8 mouse cellular contexts compared by ENCODE assay signal in genomic region chr4:139191605-139192498, GRCm38 (mm10). TPM values are rescaled to one million over a fixed set of nuclear protein-coding genes. Genes with fewer than 3 reads are reported as not detected.
DNase-seq lines count a peak whose midpoint lies in the region; ATAC-seq and TF ChIP-seq lines count a peak whose summit lies in the region.

No protein-coding gene starts in this region.

- DNase-seq in left cerebral cortex, adult 2 months (ENCODE audit: extremely low spot score in 1 of 2, low spot score in 2 of 2) = no peak
- DNase-seq in left cerebral cortex, postnatal 36 days (ENCODE audit: low spot score in 2 of 2) = no peak
- DNase-seq in embryonic facial prominence, embryonic 10.5 days (ENCODE audit: low spot score) = no peak
- DNase-seq in right cerebral cortex, postnatal 36 days (ENCODE audit: low spot score in 2 of 2) = no peak
- DNase-seq in embryo, embryonic 9.5 days (ENCODE audit: extremely low spot score) = no peak
- DNase-seq in gastrocnemius, postnatal 14 days = no peak

- no peaks in the 10 kb centered on the region for H3K9me3 ChIP-seq in embryonic facial prominence, embryonic 10.5 days
- no peaks in the 10 kb centered on the region for H3K9me3 ChIP-seq in intestine, postnatal 0 days (ENCODE audit: control insufficient read depth)
- H3K9me3 ChIP-seq in neural tube, embryonic 13.5 days = no peaks in the 10 kb centered on the region

- peak overlapping the region; percentile 96 for H3K9ac ChIP-seq in intestine, postnatal 0 days (ENCODE audit: low read depth, low read length)
- H3K9ac ChIP-seq in neural tube, embryonic 13.5 days = peak overlapping the region; percentile 85

- H3K36me3 ChIP-seq in embryonic facial prominence, embryonic 10.5 days (replicated peaks) = peaks cover 14% of the 10 kb centered on the region
- no peaks in the 10 kb centered on the region for H3K36me3 ChIP-seq in intestine, postnatal 0 days (ENCODE audit: control insufficient read depth, insufficient read depth)
- no peaks in the 10 kb centered on the region for H3K36me3 ChIP-seq in neural tube, embryonic 13.5 days

- peak; percentile 75 for ATAC-seq in intestine, postnatal 0 days
- ATAC-seq in neural tube, embryonic 13.5 days (ENCODE audit: low read depth) = no peak; the same call in 1 of the 2 replicates

- H3K27ac ChIP-seq in left cerebral cortex, adult 2 months = peak overlapping the region; percentile 96
- H3K27ac ChIP-seq in embryonic facial prominence, embryonic 10.5 days (replicated peaks) = peak overlapping the region; percentile 97
- H3K27ac ChIP-seq in intestine, postnatal 0 days (ENCODE audit: low read depth, low read length) = peak overlapping the region; percentile 97
- H3K27ac ChIP-seq in neural tube, embryonic 13.5 days (replicated peaks) = peak overlapping the region; percentile 93

- peaks cover 50% of the 10 kb centered on the region for H3K4me1 ChIP-seq in embryonic facial prominence, embryonic 10.5 days
- H3K4me1 ChIP-seq in intestine, postnatal 0 days (replicated peaks; ENCODE audit: control insufficient read depth, insufficient read depth, low read length) = peaks cover 3% of the 10 kb centered on the region
- peaks cover 53% of the 10 kb centered on the region for H3K4me1 ChIP-seq in neural tube, embryonic 13.5 days (replicated peaks)

- H3K4me2 ChIP-seq in intestine, postnatal 0 days (replicated peaks; ENCODE audit: low read depth) = peak overlapping the region; percentile 81
- peak overlapping the region; percentile 72 for H3K4me2 ChIP-seq in neural tube, embryonic 13.5 days

- no peaks in the 10 kb centered on the region for H3K27me3 ChIP-seq in embryonic facial prominence, embryonic 10.5 days (replicated peaks; ENCODE audit: low read depth, poor library complexity, severe bottlenecking)
- no peaks in the 10 kb centered on the region for H3K27me3 ChIP-seq in intestine, postnatal 0 days (replicated peaks; ENCODE audit: control insufficient read depth, insufficient read depth, low read length)
- no peaks in the 10 kb centered on the region for H3K27me3 ChIP-seq in neural tube, embryonic 13.5 days

- H3K4me3 ChIP-seq in left cerebral cortex, adult 2 months = peak overlapping the region; percentile 98
- peak overlapping the region; percentile 97 for H3K4me3 ChIP-seq in embryonic facial prominence, embryonic 10.5 days
- H3K4me3 ChIP-seq in intestine, postnatal 0 days (ENCODE audit: low read depth, low read length) = peak overlapping the region; percentile 97
- peak overlapping the region; percentile 82 for H3K4me3 ChIP-seq in neural tube, embryonic 13.5 days

- WGBS in embryonic facial prominence, embryonic 10.5 days = 22% methylated on average over 19 of the region's 19 CpGs
- WGBS in intestine, postnatal 0 days = 5% methylated on average over 19 of the region's 19 CpGs
- WGBS in neural tube, embryonic 13.5 days = 20% methylated on average over 19 of the region's 19 CpGs

- TF ChIP-seq CTCF in left cerebral cortex, adult 2 months (IDR thresholded peaks at IDR 0.05) = no peak
- no peak for TF ChIP-seq CTCF in intestine, postnatal 0 days (IDR thresholded peaks at IDR 0.05; ENCODE audit: low read depth)

- intact Hi-C loops in left cerebral cortex, adult 2 months (cut with DNase I) = loop anchor here (1.0 to 5.0 kb wide), 2 partner anchors 61 to 105 kb away; partner anchors contain the start of gene Minos1
- intact Hi-C loops in left cerebral cortex, postnatal 36 days (cut with DNase I) = loop anchor here (2.0 kb wide), 1 partner anchor 61 kb away; the partner anchor contains the start of gene Minos1
- intact Hi-C loops in gastrocnemius, postnatal 14 days (cut with DNase I; ENCODE audit: low total_unique reads) = no loop called here

RNA-seq across cellular contexts. Expression of gene Capzb, which starts 0.8 kb away (rescaled TPM):
- 100 to 1,000 TPM; 306 to 324 TPM for total RNA-seq in left cerebral cortex, adult 2 months (2021)
- 100 to 1,000 TPM; 343 to 354 TPM for total RNA-seq in left cerebral cortex, postnatal 36 days (2021)
- polyA plus RNA-seq in embryonic facial prominence, embryonic 10.5 days (2016; fragmentation: Nextera tagmentation; extraction: Ambion mirVana) = 388 and 409 TPM in 2 replicates
- polyA plus RNA-seq in intestine, postnatal 0 days (2015; fragmentation: Nextera tagmentation; extraction: Ambion mirVana) = 299 and 306 TPM in 2 replicates
- 364 and 370 TPM in 2 replicates for polyA plus RNA-seq in neural tube, embryonic 13.5 days (2015; fragmentation: Nextera tagmentation; extraction: Ambion mirVana)
- total RNA-seq in gastrocnemius, postnatal 14 days (2021) = 100 to 1,000 TPM; 590 to 617 TPM
